Mouse (Mus musculus): ENCODE measurements around the gene Tmem233. TPM values are rescaled to one million over a fixed set of nuclear protein-coding genes. Genes with fewer than 3 reads are reported as not detected.

The Tmem233 gene
- polyA plus RNA-seq (2016; fragmentation: Nextera tagmentation; extraction: Ambion mirVana): not detected in 2 replicates

DNA sequence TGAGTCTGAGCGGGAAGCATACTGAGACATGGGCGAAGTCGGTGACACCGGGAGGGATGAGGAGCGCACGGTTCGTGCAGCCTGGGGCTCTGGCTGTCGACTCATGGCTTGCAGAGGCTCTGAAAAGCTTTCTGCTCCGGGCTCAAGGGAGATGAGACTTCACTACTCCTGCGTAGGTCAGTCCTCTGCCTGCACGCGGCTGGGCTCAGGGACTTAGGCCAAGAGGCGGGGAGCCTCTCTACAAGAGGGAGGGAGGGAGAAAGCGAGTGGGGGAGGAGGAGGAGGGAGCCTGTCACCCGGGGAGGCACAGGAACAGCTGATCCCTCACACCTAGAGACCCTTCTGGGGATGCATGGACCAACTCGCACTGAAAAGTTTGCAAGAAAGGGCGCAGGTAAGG lies at the start of gene Tmem233:
Gene Tmem233 (minus strand): TSS at position 164 of the 400 bp plus-strand sequence.
- Histone ChIP-seq H3K4me3 (no peak within 1 kb of the TSS), H3K9me3 (no peaks in the 10 kb centered on the region), H3K27ac (replicated peaks) (no peak within 1 kb of the TSS), H3K4me1 (0 out of 2 replicates have a peak, but pooled peaks cover 4% of the 10 kb centered on the region), H3K9ac (replicated peaks) (no peak within 1 kb of the TSS), H3K4me2 (replicated peaks) (no peak within 1 kb of the TSS; the same call in 1 of the 2 replicates), H3K27me3 (peaks cover 24% of the 10 kb centered on the region), H3K36me3 (no peaks in the 10 kb centered on the region)
- WGBS: 9% methylated on average over 17 of the region's 17 CpGs
- no peak for ATAC-seq (ENCODE audit: low FRiP score, low read depth)

DNA sequence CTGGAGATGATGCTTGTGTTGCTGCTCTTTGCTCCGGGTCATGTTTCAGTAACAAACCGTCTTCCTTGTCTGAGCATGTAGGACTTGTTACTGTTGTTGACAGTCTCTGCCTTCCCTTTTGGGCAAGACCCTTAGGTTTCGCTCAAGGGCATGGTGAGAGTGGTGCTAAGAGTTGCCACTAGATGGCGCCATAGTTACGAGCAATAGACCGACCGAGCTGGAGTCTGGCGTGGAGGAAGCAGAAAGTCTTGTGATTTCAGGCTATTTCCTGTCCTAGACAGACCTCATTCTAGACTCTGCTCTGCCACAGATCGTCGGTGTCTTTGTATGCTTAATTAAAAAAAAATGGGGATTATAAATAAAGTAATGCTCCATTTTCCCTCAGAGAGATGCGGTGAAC lies 40.3 kb upstream of the Tmem233 start:
- Histone ChIP-seq H3K9me3 (no peaks in the 10 kb centered on the region), H3K27me3 (peaks cover 4% of the 10 kb centered on the region; the same call in 1 of the 2 replicates), H3K4me3 (no peak overlapping the region), H3K36me3 (no peaks in the 10 kb centered on the region), H3K9ac (replicated peaks) (no peak overlapping the region), H3K4me1 (no peaks in the 10 kb centered on the region), H3K27ac (replicated peaks) (no peak overlapping the region), H3K4me2 (replicated peaks) (no peak overlapping the region)
- 0 out of 2 replicates have a peak, but pooled peaks have one; percentile 23 for ATAC-seq (ENCODE audit: low FRiP score, low read depth)
- WGBS: 10% methylated on average over 11 of the region's 11 CpGs

DNA sequence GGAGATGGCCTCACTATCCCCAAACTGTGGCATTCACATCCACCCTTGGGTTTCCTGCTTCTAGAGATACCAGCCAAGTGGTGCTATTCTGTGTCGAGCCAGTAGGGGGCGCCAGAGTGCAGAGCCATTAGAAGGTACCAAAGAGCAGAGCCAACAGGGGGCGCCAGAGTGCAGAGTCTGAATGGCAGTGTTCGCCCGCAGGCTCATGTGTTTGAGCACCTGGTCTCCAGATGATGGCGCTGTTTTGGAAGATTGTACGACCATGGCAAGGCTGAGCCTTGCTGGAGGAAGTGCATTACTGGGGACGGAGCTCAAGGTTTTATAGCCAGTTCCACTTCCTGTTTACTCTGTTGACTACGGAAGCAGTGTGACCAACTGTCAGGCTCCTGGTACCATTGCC lies 33.5 kb upstream of the Tmem233 start:
- no peaks in the 10 kb centered on the region for H3K27me3 ChIP-seq
- no peak overlapping the region for H3K27ac ChIP-seq (replicated peaks)
- 49% methylated on average over 9 of the region's 9 CpGs for WGBS
- H3K4me2 ChIP-seq (replicated peaks): no peak overlapping the region
- H3K4me1 ChIP-seq: no peaks in the 10 kb centered on the region
- ATAC-seq (ENCODE audit: low FRiP score, low read depth): no peak
- H3K36me3 ChIP-seq: no peaks in the 10 kb centered on the region
- no peak overlapping the region for H3K9ac ChIP-seq (replicated peaks)
- no peaks in the 10 kb centered on the region for H3K9me3 ChIP-seq
- H3K4me3 ChIP-seq: no peak overlapping the region

DNA sequence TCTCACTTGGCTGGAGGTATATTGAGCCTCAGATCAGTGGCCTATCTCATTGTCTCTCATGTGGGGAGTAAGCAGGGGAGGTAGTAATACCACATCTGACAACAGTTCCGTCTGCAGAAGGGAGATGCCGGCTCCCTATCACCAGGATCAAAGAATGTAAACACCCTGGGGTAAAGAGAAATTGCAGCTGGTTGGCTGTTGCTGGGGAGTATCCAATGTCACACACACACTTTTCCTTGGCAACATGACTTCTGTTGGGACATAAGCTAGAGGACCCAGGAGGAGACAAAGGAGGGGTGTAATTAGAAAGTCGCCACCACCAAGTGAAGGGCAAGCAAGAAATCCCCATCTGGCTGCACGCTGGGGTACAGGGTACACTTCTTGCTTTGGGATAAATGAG lies 33.1 kb upstream of the Tmem233 start:
- Histone ChIP-seq H3K4me1 (no peaks in the 10 kb centered on the region), H3K27me3 (no peaks in the 10 kb centered on the region), H3K4me2 (replicated peaks) (no peak overlapping the region), H3K9me3 (no peaks in the 10 kb centered on the region), H3K36me3 (no peaks in the 10 kb centered on the region), H3K9ac (replicated peaks) (no peak overlapping the region), H3K4me3 (no peak overlapping the region), H3K27ac (replicated peaks) (no peak overlapping the region)
- WGBS: 65% methylated on average over 4 of the region's 4 CpGs
- ATAC-seq (ENCODE audit: low FRiP score, low read depth): no peak

DNA sequence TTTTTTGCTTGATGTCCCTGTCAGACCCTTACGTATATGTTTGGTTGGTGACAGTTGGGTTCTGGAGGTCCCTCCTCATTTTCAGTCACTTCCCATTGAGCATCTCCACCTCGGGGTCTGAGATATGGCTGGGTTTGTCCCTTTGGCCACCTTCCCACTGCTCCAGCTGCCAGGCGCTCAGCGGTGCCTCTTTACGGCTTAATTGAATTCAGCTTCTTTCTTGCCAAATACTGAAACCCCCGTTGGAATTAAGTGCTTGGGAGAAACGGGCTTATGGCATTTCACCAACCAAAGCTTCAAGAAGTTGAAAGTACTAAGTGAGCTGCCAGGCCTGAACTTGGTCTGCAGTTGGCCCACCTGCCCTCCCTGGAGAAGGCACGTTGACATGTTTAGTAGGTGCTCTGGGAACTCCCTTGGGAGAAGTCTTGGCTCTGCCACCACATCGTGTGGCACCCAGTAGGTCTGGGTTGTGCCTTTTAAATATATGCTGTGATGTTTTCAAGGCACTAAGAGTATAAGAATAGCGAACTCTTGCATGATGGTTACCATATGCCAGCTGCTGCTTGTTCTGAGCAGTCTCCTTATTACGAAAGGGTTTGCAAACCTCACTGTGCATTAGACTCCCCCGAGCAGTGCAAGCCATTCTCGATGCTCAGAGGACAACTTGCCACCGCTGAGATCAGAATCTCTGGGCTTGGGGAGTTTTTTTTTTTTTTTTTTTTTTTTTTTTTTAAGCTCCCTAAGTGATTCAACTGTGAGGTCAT lies 32.2 kb upstream of the Tmem233 start:
- 75% methylated on average over 14 of the region's 14 CpGs for WGBS
- Histone ChIP-seq H3K36me3 (no peaks in the 10 kb centered on the region), H3K4me3 (no peak overlapping the region), H3K27ac (replicated peaks) (no peak overlapping the region), H3K4me2 (replicated peaks) (no peak overlapping the region), H3K9ac (replicated peaks) (no peak overlapping the region), H3K4me1 (no peaks in the 10 kb centered on the region), H3K9me3 (no peaks in the 10 kb centered on the region), H3K27me3 (no peaks in the 10 kb centered on the region)
- no peak for ATAC-seq (ENCODE audit: low FRiP score, low read depth)

DNA sequence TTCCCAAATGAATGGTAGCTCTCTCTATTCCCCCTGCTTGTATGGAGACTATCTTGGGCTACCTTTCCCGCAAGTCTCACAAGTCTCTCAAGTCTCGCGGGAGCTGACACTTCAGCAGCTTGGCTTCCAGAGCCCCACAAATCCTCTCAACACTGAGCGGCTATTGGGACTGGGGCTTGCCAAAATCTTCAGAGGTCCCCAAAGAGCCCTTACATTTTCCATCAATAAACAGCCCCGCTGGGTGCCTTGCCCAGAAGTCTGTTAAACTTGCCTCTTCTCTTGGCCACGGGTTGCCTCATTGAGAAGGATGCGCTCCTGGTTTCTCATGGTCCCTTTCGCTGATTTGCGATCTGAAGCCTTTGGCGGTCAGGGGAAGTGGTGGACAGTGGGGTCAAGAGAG lies 25.6 kb upstream of the Tmem233 start:
- Histone ChIP-seq H3K4me3 (no peak overlapping the region), H3K9me3 (no peaks in the 10 kb centered on the region), H3K27me3 (no peaks in the 10 kb centered on the region), H3K4me1 (no peaks in the 10 kb centered on the region), H3K27ac (replicated peaks) (no peak overlapping the region), H3K4me2 (replicated peaks) (no peak overlapping the region), H3K36me3 (no peaks in the 10 kb centered on the region), H3K9ac (replicated peaks) (no peak overlapping the region)
- no peak for ATAC-seq (ENCODE audit: low FRiP score, low read depth)
- 90% methylated on average over 10 of the region's 10 CpGs for WGBS

DNA sequence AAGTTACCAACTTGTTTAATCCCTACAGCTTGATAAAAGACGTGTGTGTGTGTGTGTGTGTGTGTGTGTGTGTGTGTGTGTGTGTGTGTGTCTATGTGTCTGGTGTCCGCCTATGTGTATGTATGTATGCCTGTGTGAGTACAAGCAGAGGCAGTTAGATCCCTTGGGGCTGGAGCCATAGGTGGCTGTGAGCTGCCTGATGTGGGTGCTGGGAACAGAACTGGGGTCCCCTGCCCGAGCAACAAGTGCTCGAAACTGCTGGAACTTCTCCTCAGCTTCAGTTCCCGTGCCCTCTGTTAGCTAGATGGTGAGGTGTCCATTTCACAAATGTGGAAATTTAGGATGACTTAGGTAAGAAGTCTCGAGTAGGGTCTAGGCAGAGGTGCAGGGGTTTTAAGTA lies 1.2 kb upstream of the Tmem233 start:
- H3K9ac ChIP-seq (replicated peaks): no peak overlapping the region
- 0 out of 2 replicates have a peak, but pooled peaks cover 4% of the 10 kb centered on the region for H3K4me1 ChIP-seq
- H3K9me3 ChIP-seq: no peaks in the 10 kb centered on the region; the same call in 1 of the 2 replicates
- 89% methylated on average over 6 of the region's 6 CpGs for WGBS
- H3K27ac ChIP-seq (replicated peaks): no peak overlapping the region
- no peak overlapping the region for H3K4me3 ChIP-seq
- no peak for ATAC-seq (ENCODE audit: low FRiP score, low read depth)
- H3K27me3 ChIP-seq: peaks cover 24% of the 10 kb centered on the region
- H3K36me3 ChIP-seq: no peaks in the 10 kb centered on the region
- H3K4me2 ChIP-seq (replicated peaks): no peak overlapping the region

DNA sequence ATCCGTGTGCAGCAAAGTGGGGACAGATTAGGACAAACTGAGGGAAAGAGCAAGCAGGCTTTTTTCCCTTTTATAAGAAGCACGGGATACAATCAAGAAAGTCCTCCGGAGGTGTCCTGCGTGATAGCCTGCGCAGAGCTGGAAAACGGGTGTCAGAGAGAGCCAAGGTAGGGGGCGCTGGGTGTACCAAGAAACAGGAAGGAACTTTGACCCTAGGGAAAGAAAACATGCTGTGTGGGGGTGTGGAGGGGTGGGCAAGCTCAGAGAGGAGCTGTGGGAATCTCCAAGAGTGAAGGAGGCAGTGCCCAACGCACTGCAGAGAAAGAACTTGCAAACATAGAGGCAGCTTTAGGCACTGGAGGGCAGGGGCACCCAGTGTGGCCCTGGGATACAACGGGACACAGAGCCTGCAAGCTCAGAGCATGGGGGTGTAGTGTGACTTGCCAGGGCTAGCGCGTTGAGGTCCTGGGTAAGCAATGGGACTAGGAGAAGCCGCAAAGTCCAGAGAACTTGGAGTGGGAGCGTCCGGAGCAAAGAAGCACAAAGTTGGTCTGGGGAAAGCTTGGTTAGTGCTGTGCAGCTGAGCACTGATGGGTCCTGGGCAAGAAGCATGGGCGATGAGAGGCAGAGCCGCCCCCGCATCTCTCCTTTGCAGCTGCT lies 673 bp downstream of the Tmem233 start:
- no peak overlapping the region for H3K4me3 ChIP-seq
- H3K27ac ChIP-seq (replicated peaks): no peak overlapping the region
- no peaks in the 10 kb centered on the region for H3K9me3 ChIP-seq
- H3K4me1 ChIP-seq: 0 out of 2 replicates have a peak, but pooled peaks cover 4% of the 10 kb centered on the region
- WGBS: 32% methylated on average over 17 of the region's 17 CpGs
- no peak overlapping the region for H3K4me2 ChIP-seq (replicated peaks)
- ATAC-seq (ENCODE audit: low FRiP score, low read depth): no peak
- H3K27me3 ChIP-seq: peaks cover 24% of the 10 kb centered on the region
- H3K36me3 ChIP-seq: no peaks in the 10 kb centered on the region
- no peak overlapping the region for H3K9ac ChIP-seq (replicated peaks)

DNA sequence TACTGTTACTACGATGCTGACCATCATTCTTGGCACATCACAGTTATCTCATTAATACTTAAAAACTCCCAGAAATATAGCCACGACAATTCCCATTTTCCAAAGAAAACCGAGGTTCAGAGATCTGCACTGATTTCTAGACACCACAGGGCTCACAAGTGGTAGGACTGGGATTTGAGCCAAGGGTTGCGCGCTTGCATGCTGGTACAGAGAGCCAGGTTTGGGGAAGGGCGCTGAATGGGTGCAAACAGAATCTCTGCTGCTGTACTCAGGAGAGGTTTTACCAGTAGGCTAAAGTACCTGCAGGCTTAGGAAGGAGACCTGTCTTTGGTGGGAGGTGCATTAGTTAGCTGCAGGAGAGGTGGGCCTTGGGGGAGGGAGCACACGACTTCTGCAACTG lies 1.4 kb downstream of the Tmem233 start:
- no peak overlapping the region for H3K27ac ChIP-seq (replicated peaks)
- no peaks in the 10 kb centered on the region for H3K9me3 ChIP-seq
- no peak overlapping the region for H3K9ac ChIP-seq (replicated peaks)
- H3K4me3 ChIP-seq: no peak overlapping the region
- no peak for ATAC-seq (ENCODE audit: low FRiP score, low read depth)
- 77% methylated on average over 7 of the region's 7 CpGs for WGBS
- H3K36me3 ChIP-seq: no peaks in the 10 kb centered on the region
- 0 out of 2 replicates have a peak, but pooled peaks cover 4% of the 10 kb centered on the region for H3K4me1 ChIP-seq
- H3K27me3 ChIP-seq: peaks cover 24% of the 10 kb centered on the region
- no peak overlapping the region for H3K4me2 ChIP-seq (replicated peaks)

DNA sequence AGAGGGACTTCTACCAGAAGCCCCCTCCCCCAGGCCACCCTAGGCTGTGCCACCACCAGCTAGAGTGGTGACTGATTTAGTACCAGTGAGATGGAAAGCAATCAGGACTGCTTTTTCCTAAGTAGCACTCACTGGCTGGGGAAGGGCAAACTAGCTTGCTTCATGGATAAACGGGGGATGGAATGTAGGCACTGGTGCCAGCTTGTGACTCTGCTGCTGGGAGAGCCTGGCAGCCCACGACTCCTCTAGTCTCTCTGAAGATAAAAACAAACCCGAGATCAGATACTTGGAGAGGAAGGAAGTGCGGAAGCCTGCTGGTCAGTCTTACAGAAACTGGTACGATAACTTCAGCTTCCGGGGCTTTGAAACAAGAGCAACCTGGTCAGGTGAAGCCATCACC lies 2.3 kb downstream of the Tmem233 start:
- Histone ChIP-seq H3K36me3 (no peaks in the 10 kb centered on the region), H3K27ac (replicated peaks) (no peak overlapping the region), H3K4me3 (no peak overlapping the region), H3K9me3 (no peaks in the 10 kb centered on the region), H3K4me2 (replicated peaks) (no peak overlapping the region), H3K27me3 (peaks cover 24% of the 10 kb centered on the region), H3K9ac (replicated peaks) (no peak overlapping the region), H3K4me1 (0 out of 2 replicates have a peak, but pooled peaks cover 4% of the 10 kb centered on the region)
- 76% methylated on average over 6 of the region's 6 CpGs for WGBS
- no peak for ATAC-seq (ENCODE audit: low FRiP score, low read depth)

DNA sequence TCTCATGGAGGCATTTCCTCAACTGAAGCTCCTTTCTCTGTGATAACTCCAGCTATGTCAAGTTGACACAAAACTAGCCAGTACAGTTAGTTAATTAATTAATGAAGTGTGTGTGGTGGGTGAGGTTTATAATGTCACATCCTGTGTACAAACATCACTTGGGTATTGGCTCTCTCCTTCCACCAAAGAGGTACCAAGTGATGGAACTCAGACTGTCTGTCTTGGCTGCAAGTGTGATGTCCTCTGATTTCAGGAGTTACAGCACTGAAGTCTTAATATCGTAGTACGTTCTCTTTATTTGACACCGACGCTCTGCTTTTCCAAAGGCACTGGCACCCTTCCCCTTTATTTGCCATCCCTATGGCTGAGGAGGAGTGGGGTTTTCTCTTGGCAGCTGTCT lies 13.4 kb downstream of the Tmem233 start:
- Histone ChIP-seq H3K4me1 (no peaks in the 10 kb centered on the region), H3K36me3 (no peaks in the 10 kb centered on the region), H3K4me3 (no peak overlapping the region), H3K4me2 (replicated peaks) (no peak overlapping the region), H3K9me3 (no peaks in the 10 kb centered on the region; the same call in 1 of the 2 replicates), H3K9ac (replicated peaks) (no peak overlapping the region), H3K27ac (replicated peaks) (no peak overlapping the region), H3K27me3 (no peaks in the 10 kb centered on the region)
- 96% methylated on average over 4 of the region's 4 CpGs for WGBS
- ATAC-seq (ENCODE audit: low FRiP score, low read depth): no peak

DNA sequence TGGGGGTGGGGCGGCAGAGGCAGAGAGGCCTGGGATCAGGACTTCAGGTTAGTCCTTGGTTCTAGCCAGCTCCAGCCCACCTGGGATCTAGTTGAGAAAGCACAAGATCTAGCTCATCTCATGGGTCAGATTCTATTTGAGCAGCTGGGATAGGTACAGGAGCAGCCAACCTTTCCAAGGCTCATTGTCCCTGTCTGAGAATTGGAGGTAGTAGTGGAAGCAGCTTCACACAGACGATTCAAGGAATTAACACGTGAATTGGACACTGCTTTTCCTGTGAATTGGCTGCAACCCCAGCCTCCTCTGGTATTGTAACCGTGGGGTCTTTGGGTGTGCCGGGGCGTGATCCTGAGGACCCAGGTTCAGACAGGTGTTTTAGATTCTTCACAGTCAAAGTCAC lies 30.2 kb downstream of the Tmem233 start:
- Histone ChIP-seq H3K9ac (replicated peaks) (no peak overlapping the region), H3K4me3 (no peak overlapping the region), H3K9me3 (no peaks in the 10 kb centered on the region), H3K4me1 (no peaks in the 10 kb centered on the region), H3K4me2 (replicated peaks) (no peak overlapping the region), H3K36me3 (no peaks in the 10 kb centered on the region), H3K27ac (replicated peaks) (no peak overlapping the region), H3K27me3 (no peaks in the 10 kb centered on the region)
- 46% methylated on average over 6 of the region's 6 CpGs for WGBS
- no peak for ATAC-seq (ENCODE audit: low FRiP score, low read depth)
